Mouse (Mus musculus): ENCODE measurements around the gene Cyb5d1. TPM values are rescaled to one million over a fixed set of nuclear protein-coding genes. Genes with fewer than 3 reads are reported as not detected.
"Not testable (repeated sequence)": the region's sequence is repeated elsewhere in the genome, so short reads cannot be mapped to it uniquely, and the experiment has no call there.

The Cyb5d1 gene
- total RNA-seq, 2 experiments from 2014 or later = 26.1 to 29.3 TPM

DNA sequence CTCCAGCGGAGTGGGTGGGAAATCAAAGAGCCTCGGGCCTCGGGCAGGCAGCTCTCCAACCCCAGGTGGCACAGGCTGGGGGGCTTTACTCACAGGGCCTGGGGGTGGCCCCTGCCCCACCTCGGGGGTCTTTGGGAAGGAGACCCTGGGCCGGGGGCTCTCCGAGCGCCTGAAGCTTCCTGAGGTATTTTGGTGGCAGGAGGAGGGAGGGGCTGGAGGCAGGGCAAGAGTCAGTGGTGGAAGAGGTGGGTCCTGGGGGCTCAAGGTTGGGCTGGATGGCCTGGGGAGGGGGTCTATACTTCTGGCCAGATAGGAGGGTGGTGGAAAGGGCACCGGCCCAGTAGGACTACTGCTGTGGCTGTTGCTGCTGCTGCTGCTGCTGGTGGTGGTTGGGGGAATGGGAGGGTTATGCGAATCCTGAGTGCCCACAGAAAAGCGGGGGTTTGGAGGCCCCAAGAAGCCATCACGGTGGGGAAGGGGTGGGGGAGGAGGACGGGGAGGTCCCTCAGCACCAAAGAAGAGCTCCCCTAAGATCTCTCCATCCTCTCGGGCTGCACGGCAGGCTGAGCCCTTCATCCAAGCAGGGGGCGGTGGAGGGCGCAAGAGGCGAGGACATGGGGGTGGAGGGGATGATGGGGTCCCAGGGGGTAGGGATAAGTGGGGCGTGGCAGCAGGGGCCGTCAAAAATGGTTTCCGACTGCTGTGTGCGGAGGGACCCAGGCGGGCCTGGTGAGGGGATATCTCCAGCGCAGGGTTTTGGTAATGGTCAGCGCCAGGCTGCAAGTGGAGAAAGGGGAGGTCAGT, 10.2 kb upstream of the Cyb5d1 start:
- DNase-seq (ENCODE audit: low spot score) = no peak
- intact Hi-C loops (cut with DNase I) = loop anchor here (10.0 kb wide), 1 partner anchor 589 kb away; the partner anchor contains the start of genes Gabarap and Phf23

DNA sequence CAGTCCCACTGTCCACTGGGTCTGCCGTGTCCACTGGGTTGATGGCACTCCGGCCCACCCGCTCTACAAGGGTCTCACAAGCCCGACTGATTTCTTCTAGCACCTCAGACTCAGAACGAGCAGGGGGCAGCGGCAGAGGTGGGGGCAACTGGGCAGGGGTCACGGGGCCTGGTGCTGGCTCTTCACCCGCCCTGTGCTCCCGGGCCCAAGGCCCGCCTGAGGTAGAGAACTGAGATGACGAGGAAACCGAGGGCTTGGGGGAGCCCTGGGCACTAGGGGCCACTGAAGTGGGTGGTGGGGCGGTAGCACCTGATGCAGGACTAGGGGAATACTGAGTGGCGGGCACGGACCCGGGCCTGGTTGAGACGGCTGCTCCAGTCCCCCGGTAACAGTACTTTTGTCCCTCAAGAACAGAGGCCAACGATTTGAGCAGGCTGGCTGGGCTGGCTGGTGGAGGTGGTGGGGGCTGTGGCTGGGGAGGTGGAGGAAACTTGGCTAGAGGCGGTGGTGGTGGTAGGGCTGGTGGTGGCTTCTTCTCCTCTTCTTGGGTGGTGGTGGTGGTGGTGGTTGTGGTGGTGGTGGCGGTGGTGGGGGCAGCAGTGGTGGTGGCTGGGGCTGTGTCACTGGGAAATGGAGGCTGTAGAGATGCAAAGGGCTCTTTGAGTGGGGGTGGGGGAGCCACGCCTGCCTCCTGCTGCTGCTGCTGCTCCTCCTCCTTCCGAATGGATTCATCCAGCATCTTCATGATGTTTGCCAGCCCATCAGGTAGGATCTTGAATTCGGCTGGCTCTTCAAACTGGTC, 9.4 kb upstream of the Cyb5d1 start:
- intact Hi-C loops (cut with DNase I) = loop anchor here (10.0 kb wide), 1 partner anchor 590 kb away; the partner anchor contains the start of genes Gabarap and Phf23
- no peak for DNase-seq (ENCODE audit: low spot score)

DNA sequence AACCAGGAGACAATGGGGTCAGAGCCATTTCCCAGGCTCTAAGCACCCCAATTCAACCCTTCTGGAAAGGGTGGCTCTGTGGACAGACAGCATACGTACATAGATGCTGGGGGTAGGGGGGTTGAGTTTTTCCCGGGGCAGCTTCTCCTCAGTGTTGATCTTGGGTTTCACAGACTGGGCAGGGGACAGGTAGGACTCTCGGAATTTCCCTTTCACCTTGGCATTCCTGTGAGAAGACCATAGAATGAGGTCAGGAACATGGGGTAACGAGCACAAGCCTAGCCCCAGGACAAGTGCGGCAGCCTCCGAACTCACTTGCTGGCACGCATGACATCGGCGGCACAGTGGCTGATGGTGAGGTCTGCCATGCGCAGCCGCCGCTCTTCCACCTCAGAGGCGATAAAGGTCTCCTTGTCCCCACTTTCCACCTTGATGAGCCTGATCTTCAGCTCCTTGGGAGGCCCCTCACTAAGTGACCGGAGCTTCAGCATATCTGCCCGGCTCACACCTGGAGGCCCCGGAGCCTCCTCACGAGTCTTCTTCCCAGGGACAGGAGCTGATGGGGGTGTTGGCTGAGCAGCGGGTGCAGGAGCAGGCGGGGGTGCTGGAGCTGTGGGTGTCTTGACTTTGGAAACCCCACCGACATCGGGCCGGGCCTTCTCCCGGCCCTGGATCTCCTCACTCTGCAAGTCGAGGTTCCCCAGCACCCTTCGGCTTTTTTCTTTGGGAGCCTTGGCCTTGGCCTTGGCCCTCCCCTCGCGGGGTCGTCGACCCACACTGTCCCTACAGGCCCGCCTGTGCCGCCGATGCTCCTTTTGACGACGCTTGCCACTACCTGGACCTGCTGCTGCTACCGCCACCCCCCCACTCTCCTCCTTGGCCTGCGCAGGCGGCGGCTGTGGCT, 8.5 kb upstream of the Cyb5d1 start:
- intact Hi-C loops (cut with DNase I) = loop anchor here (10.0 kb wide), 1 partner anchor 591 kb away; the partner anchor contains the start of genes Gabarap and Phf23
- no peak for DNase-seq (ENCODE audit: low spot score)

DNA sequence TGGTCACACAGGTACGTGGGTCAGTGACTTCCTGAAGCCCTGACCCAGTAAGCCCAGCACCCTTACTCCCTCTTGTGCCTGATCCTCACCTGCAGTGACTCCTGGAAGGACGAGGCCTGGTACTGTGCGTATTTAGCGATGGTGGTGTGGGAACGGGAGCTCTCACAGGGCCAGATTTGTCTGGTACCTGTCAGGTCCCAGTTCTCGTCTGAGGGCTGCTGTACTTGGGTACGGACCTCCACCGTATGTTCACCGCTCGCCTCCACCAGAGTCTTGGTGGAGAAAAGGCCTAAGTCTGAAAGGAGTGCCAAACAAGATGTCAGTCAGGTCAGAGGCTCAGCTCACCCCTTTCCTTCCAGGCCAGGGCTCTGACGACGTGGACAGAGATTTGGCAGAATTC, 6.6 kb upstream of the Cyb5d1 start:
- DNase-seq (ENCODE audit: low spot score) = no peak
- intact Hi-C loops (cut with DNase I) = loop anchor here (1.0 to 10.0 kb wide), 2 partner anchors 112 to 593 kb away; partner anchors contain the start of genes Gabarap and Phf23

DNA sequence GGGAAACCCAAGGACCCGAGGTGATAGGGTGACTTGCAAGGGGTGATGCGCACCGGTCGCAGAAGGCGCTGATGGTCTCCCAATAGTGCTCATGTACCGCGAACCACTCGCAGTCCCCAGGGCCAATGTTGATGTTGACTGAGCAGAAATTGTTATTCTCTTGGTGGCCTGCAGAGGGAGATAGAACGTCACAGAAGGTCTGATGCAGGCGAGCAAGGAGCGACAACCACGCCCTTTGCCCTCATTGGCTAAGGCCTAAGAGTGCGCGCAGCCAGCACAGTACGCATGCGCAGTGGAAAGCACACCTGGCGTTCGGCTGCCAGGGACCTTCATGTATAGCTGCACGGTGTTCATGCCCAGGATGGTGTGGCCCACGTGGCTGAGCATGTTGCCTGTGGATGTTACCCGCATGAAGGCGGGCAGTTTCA, 5.8 kb upstream of the Cyb5d1 start:
- DNase-seq (ENCODE audit: low spot score) = peak; percentile 74
- intact Hi-C loops (cut with DNase I) = loop anchor here (1.0 to 10.0 kb wide), 2 partner anchors 113 to 594 kb away; partner anchors contain the start of genes Gabarap and Phf23

DNA sequence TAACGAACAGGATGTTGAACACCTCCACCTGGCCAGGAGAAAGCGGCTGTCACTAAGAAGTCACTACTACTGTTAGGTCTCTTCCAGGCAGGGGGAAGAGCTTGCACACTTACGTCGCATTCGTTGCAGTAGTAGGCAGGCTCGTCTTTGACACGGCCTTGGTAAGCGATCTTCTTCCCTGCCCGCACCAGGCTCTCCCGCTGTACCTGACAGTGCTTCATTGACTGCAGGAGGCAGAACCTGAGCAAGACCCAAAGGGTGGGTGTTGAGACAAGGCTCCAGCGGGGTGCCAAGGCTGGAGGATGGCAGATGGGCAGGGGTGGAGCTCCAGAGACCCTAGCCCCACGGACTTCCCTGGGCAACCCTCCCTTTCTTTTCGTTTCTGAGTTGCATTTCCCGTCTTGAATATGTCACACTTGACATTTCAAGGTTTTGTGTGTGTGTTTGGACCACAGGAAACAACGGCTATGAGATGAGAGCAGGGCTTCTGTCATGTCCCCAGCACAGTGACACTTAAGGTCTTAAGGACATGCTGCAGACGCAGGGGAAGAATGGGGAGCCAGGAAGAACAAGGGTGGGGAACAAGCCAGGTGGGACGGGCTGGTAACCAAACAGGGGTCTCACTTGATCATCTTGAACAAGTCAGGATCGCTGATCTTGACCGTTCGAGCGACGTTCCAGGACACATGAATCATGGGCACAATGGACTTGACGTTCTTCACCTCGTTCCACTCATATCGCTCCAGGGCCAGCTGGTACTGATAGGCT, 4.8 kb upstream of the Cyb5d1 start:
- intact Hi-C loops (cut with DNase I) = loop anchor here (1.0 to 10.0 kb wide), 2 partner anchors 32 to 595 kb away; partner anchors contain the start of genes Gabarap and Phf23
- no peak for DNase-seq (ENCODE audit: low spot score)

DNA sequence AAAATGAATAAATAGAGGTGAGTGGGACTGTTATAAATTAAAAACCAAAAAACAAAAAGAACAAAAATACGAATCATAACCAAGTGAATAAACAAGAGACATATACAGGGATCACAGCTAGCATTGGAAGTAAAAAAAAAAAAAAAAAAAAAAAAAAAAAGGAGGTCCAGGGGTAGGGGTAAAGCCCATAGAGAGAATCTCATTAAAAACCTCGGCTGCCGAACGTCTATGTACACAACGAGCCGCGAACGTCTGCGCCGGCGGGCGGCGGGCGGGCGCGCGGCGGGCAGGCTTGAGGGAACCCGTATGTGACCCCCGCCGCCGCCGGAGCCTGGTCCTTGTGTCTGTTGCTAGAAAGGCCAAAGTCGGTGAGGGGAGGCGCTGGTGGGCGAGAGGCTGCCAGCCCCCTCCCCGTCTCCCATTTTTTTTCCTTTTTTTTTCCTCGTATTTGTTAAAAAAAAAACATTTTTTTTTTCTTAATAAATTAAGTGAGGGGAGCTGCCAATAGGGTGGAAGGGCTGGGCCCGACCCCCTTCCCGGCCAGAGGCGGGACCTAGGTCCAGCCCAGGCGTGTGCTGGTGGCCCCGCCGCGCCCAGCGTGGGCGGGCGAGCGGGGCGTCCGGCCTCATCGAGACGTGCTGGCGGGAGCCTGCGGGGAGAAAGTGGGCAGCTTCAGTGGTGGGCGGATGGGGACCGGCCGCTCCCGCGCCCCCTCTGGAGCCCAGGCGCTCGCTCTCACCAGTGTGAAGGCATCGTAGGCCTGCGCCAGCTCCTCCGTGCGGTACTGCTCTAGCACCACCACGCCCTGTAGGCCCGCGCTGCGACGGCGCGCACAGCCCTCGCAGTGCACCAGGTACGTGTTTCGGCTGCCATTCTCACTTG, 4.0 kb upstream of the Cyb5d1 start:
- DNase-seq (ENCODE audit: low spot score) = no peak
- intact Hi-C loops (cut with DNase I) = loop anchor here (1.0 to 10.0 kb wide), 3 partner anchors 33 to 595 kb away; partner anchors contain the start of genes Gabarap, Per1 and Phf23

DNA sequence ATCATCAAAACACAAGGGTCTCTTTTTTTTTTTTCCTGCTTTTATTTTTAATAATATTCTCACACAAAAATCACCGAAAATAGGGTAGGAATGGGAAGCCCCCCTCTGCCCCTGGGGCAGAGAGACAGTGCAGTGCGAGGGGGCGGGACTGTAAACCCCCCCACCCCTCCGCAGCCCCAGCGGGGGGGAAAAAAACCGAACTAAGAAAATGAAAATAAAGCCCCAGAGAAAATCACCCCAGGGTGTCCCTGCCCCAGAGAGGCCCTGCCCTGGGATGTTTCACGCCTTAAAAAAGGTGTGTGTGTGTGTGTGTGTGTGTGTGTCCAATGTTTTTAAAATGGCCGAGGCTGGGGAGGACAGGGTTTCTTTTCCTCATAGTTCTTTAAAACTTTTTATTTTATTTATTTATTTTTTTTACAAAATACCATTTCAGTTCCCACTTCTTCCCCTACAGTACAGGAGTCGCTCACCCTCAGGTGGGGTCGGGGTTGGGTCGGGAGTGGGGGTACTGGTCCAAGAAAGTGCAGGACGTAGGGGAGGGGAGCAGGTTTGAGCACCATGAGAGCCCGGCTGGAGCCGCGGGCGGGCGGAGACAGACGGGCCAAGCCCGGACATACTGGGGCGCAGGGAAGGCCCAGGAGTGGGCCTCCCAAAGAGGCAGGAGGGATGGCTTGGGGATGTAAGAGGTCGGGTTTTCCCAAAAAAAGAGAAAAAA, 3.2 kb upstream of the Cyb5d1 start:
- intact Hi-C loops (cut with DNase I) = loop anchor here (5.0 kb wide), 1 partner anchor 301 kb away; the partner anchor contains the start of gene Per1
- DNase-seq (ENCODE audit: low spot score) = no peak

DNA sequence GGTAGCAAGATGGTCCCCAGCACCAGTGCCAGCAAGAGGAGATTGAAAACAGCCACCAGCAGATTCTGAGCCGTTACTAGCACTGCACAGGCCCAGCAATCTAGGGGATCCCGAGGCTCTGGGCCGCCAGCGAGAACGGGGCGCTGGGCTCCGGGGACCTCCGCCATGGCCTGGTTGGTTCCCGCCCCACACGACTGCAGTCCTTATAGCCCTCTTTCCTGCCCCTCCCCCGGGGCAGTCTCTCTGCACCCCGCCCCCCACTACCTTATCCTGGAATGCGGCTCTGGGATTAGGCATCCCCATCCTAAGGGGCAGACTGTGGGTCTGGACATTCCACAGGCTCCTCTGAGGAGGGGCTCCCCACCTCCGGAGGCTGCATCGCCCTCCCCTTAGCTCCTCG, 2.6 kb upstream of the Cyb5d1 start, which contains the start of gene Tmem88:
TSS of gene Tmem88 (minus strand) at position 176 of the 400 bp plus-strand sequence.
- peak; percentile 61 for DNase-seq (ENCODE audit: low spot score)
- intact Hi-C loops (cut with DNase I) = loop anchor here (5.0 kb wide), 1 partner anchor 301 kb away; the partner anchor contains the start of gene Per1

DNA sequence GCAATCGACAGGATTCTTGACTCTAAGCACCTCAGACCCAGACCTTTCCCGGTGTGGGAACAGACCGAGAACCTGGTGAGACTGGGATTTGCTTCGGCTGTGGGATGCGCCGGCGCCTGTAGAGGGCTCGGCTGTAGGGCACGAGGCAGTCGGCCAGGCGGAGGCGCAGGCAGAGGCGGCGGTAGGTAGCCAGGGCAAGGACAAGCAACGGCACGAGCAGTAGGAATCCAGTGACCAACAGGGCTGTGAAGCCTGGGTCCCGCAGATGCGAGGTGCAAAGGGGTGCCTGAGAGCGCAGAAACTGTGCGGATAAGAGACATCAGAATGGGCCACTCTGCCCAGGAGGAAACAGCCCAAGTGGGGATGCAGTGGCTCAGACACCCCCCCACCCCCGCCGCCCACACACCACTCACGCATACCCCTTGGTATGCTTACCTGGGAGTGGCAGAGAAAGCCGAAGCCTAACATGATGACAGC, 2.2 kb upstream of the Cyb5d1 start:
- intact Hi-C loops (cut with DNase I) = loop anchor here (5.0 kb wide), 1 partner anchor 300 kb away; the partner anchor contains the start of gene Per1
- peak; percentile 8 for DNase-seq (ENCODE audit: low spot score)

DNA sequence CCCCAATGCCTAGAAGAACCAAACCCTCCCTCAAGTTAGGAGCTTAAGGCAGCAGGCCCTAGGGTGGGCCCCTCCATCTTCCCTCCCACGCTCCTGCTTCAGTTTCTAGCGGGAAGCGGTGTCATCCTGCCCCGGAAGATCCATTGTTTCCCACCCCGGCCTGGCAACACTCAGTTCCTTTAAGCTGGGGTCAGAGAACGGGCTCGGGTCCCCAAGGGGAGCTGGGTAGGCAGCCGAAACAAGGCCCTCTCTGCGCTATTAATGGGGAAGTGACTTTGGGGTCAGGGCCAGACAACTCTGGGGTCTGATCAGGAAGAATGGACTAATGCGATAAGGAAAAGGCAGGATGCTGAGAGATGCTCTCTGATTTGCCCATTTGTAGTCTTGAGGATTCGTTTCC, 1.3 kb upstream of the Cyb5d1 start:
- DNase-seq (ENCODE audit: low spot score) = peak; percentile 76
- intact Hi-C loops (cut with DNase I) = loop anchor here (5.0 kb wide), 1 partner anchor 299 kb away; the partner anchor contains the start of gene Per1

DNA sequence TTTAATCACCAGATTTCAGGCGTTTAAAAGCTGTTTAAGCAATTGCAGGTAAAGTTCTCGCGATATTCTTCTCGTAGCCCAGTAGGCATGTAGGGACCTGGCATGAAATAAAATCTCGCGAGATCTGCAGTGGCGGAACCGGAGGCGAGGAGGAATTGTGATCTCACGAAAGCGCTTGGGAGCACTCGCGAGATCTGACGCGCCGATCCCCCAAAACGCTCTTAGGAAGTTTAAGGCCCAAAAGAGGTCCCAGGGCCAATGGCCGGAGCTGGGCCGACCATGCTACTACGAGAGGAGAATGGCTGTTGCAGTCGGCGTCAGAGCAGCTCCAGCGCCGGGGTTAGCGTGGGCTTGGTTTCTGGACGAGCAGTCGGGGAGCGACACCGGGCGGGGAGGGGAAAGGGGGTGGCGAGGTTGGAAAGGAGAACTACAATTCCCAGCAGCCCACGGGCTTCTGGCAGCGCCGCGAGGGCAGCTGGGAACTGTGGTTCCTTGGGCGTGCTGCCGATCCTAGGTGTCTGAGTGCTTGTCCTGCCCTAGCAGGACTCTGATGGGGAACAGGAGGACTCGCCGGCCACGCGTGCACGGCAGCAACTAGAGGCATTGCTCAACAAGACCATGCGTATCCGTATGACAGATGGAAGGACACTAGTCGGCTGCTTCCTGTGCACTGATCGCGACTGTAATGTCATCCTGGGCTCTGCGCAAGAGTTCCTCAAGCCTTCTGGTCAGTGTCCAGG, 373 bp upstream of the Cyb5d1 start:
- intact Hi-C loops (cut with DNase I) = loop anchor here (5.0 kb wide), 1 partner anchor 299 kb away; the partner anchor contains the start of gene Per1
- peak; percentile 94 for DNase-seq (ENCODE audit: low spot score)

DNA sequence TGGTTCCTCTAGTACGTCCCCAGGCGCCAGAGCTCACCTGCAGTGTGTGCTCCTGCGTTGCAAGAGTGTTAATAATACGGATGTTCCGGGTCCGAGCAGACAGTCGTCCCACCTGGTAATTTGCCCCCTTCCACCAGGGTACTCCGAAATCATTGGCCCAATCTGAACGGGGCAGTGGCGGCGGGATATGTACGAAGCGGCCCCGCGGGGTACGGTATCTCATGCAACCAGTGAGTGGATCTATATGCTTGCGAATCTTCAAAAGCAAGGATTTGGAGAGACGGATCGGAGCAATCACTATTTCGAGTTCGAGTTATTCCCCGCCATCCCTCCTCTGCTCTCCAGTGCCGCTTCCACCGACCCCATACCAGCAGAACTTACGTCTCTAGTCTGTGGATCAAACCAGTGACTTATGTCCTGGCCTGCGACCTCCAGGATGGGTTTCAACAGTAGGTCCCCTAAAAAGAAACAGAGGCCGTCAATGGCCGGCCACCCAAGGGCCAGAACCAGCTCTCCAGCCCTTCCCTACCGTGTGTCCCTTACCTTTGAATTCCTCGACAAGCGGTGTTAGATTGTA, 752 bp downstream of the Cyb5d1 start:
- DNase-seq (ENCODE audit: low spot score) = not testable (repeated sequence)
- intact Hi-C loops (cut with DNase I) = loop anchor here (5.0 kb wide), 1 partner anchor 297 kb away; the partner anchor contains the start of gene Per1

DNA sequence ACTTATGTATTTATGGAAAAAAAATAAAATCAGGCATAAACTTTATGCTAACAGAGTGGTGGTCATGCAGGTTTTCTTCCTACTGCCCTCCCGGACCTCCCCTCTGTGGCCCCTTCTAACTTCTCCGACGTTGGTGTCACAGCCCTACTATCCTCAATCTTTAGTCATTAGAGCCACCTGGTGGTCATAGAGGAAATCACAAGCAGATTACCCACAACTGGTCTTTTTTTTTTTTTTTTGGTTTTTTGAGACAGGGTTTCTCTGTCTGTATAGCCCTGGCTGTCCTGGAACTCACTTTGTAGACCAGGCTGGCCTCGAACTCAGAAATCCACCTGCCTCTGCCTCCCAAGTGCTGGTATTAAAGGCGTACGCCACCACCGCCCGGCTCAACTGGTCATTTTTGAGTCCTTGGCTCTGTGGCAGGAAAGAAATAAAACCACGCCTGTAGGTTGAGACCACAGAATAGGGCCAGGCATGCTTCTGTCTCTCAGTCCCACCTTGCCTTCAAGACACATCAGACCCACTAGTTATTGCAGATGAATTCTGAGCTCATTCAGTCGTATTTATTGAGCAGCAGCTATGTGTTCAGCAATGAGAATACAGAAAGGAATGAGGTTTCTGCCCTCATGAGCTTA, 4.9 kb downstream of the Cyb5d1 start:
- DNase-seq (ENCODE audit: low spot score) = no peak
- intact Hi-C loops (cut with DNase I) = loop anchor here (1.0 to 2.0 kb wide), 2 partner anchors 58 to 121 kb away; no protein-coding TSS in a partner anchor

Measured in heart, postnatal 25 days (tissue).